Mouse (Mus musculus): ENCODE measurements at regions not wholly inside any gene's neighbourhood (a gene's known extent, or its start where the extent isn't known, plus 50 kb on each side); places are given as distances from the start of the nearest gene placed in this dataset.

DNA sequence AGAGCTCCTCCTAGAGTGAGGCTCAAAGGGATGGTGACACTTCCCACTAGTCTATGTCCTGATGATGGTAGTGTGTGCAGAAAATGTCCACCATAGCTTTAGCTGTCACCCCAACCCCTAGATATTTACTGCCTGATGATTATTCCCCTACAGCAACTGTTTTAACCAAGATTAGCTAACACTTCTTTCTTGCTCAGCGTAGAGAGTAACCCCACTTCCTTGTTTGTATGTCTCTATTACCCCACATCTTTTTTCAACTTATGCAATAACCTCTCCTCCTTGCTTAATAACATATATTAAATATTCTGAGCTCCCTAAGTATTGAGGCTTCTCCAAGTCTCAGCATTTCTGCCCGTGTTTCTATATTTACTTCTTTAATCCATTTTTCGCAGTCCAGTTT, 404.2 kb upstream of the Cntn3 start:
- no peak for DNase-seq
- Histone ChIP-seq H3K36me3 (ENCODE audit: insufficient read depth) (no peaks in the 10 kb centered on the region), H3K9ac (no peak overlapping the region), H3K4me1 (ENCODE audit: insufficient read depth) (no peaks in the 10 kb centered on the region), H3K9me3 (ENCODE audit: low read length) (no peaks in the 10 kb centered on the region), H3K27ac (ENCODE audit: low read depth, low read length) (no peak overlapping the region), H3K4me3 (ENCODE audit: low read depth, low read length) (no peak overlapping the region), H3K27me3 (ENCODE audit: insufficient read depth, low read length) (no peaks in the 10 kb centered on the region), H3K4me2 (ENCODE audit: low read depth) (no peak overlapping the region)
- 96% methylated on average over 3 of the region's 3 CpGs for WGBS
- TF ChIP-seq CTCF (IDR thresholded peaks at IDR 0.05; ENCODE audit: low read depth) = no peak
- ATAC-seq = no peak

DNA sequence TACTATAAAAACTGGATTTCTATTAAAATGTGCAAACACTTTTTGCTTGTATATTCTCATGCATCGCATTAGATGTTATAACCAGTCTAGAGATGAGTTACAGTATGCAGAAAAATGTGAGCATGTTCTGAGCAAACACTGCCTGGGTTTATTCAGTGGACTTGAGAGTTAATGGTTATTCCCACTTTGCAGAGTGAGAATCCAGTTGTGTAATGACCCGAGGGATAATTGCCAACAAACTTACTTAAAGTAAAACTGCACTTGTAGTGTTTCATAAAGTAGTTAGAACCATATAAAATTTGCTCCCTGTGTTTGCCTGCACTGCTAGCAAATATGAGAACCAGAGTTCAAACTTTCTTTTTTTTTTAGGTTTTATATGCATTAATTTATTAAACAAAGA, 450.4 kb upstream of the Cntn3 start:
- Histone ChIP-seq H3K27ac (ENCODE audit: low read depth, low read length) (no peak overlapping the region), H3K27me3 (ENCODE audit: insufficient read depth, low read length) (no peaks in the 10 kb centered on the region), H3K4me2 (ENCODE audit: low read depth) (no peak overlapping the region), H3K9me3 (ENCODE audit: low read length) (no peaks in the 10 kb centered on the region), H3K36me3 (ENCODE audit: insufficient read depth) (no peaks in the 10 kb centered on the region), H3K4me3 (ENCODE audit: low read depth, low read length) (no peak overlapping the region), H3K9ac (no peak overlapping the region), H3K4me1 (ENCODE audit: insufficient read depth) (no peaks in the 10 kb centered on the region)
- ATAC-seq = no peak
- DNase-seq = no peak
- no peak for TF ChIP-seq CTCF (IDR thresholded peaks at IDR 0.05; ENCODE audit: low read depth)
- 80% methylated on average over 2 of the region's 2 CpGs for WGBS

DNA sequence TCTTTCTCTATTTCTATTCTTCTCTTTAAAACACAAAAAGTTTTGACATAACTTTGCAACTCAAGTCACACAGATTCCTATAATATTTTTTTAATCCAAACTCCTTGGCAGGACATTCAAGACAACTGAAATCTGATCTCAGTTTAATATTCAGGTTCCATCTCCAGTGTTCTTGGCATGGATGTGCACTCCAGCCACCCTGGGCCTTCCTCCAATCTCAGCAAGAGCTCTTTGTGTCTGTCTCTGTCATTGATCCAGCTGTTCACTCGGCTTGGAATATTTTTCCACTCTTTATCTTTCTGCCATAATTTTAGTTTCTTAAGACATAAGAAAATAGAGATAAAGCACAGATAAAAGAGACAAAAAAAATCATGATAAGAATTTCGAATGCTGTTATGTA, 451.1 kb upstream of the Cntn3 start:
- 54% methylated on average over 2 of the region's 2 CpGs for WGBS
- no peak for ATAC-seq

DNA sequence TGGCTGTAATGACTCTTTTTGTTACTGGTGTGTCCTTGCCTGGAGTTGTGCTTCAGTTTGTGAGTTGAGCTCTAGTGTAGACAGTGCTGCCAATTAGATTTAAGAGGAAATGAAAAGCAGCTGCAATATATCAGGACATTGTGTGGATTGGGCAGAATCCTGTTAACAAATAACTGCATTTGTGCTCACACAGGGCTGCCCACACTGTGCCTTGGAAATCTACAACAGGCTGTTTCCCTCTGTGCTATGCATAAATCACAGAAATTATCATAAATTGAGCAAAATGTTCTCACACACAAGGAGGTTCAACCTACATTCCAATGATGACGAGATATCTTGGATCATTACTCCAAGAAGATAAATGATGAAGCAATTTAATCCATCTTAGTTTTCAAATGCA, 455.2 kb upstream of the Cntn3 start:
- WGBS = 58% methylated on average over 1 of the region's 1 CpGs
- no peak for TF ChIP-seq CTCF (IDR thresholded peaks at IDR 0.05; ENCODE audit: low read depth)
- Histone ChIP-seq H3K27me3 (ENCODE audit: insufficient read depth, low read length) (no peaks in the 10 kb centered on the region), H3K27ac (ENCODE audit: low read depth, low read length) (no peak overlapping the region), H3K36me3 (ENCODE audit: insufficient read depth) (no peaks in the 10 kb centered on the region), H3K9ac (no peak overlapping the region), H3K4me1 (ENCODE audit: insufficient read depth) (no peaks in the 10 kb centered on the region), H3K4me2 (ENCODE audit: low read depth) (no peak overlapping the region), H3K4me3 (ENCODE audit: low read depth, low read length) (no peak overlapping the region), H3K9me3 (ENCODE audit: low read length) (no peaks in the 10 kb centered on the region)
- no peak for ATAC-seq
- no peak for DNase-seq

More for the DNA sequence above, 451.1 kb upstream of the Cntn3 start:
- no peak overlapping the region for H3K27ac ChIP-seq (ENCODE audit: low read depth, low read length)
- DNase-seq = no peak
- no peak overlapping the region for H3K4me3 ChIP-seq (ENCODE audit: low read depth, low read length)
- no peak overlapping the region for H3K4me2 ChIP-seq (ENCODE audit: low read depth)
- no peaks in the 10 kb centered on the region for H3K9me3 ChIP-seq (ENCODE audit: low read length)
- no peaks in the 10 kb centered on the region for H3K36me3 ChIP-seq (ENCODE audit: insufficient read depth)
- no peaks in the 10 kb centered on the region for H3K4me1 ChIP-seq (ENCODE audit: insufficient read depth)
- no peaks in the 10 kb centered on the region for H3K27me3 ChIP-seq (ENCODE audit: insufficient read depth, low read length)
- H3K9ac ChIP-seq = no peak overlapping the region
- TF ChIP-seq CTCF (IDR thresholded peaks at IDR 0.05; ENCODE audit: low read depth) = no peak

DNA sequence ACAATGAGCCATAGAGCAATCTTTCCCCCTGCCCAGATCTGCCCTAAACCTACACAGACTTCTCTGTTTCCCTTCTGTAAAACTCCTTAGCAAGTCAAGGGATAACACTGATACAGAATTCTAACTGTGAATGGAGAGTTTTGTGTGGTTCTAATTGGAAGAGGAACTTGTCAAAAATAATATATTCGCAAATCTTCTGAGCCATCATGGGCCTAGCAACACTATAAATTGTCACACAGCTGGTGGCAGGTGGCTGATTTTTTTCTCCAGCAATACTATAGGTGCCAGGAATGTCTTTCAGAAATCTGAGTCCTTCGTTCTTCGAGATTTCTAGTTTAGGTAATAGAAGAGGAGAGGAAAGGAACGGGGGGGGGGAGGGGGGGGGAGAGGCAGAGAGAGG, 460.5 kb upstream of the Cntn3 start:
- no peak overlapping the region for H3K27ac ChIP-seq (ENCODE audit: low read depth, low read length)
- H3K4me2 ChIP-seq (ENCODE audit: low read depth) = no peak overlapping the region
- H3K9me3 ChIP-seq (ENCODE audit: low read length) = no peaks in the 10 kb centered on the region
- ATAC-seq (no peak), DNase-seq (no peak)
- WGBS = 36% methylated on average over 3 of the region's 4 CpGs
- H3K9ac ChIP-seq = no peak overlapping the region
- no peaks in the 10 kb centered on the region for H3K27me3 ChIP-seq (ENCODE audit: insufficient read depth, low read length)
- no peaks in the 10 kb centered on the region for H3K36me3 ChIP-seq (ENCODE audit: insufficient read depth)
- no peaks in the 10 kb centered on the region for H3K4me1 ChIP-seq (ENCODE audit: insufficient read depth)
- no peak for TF ChIP-seq CTCF (IDR thresholded peaks at IDR 0.05; ENCODE audit: low read depth)
- no peak overlapping the region for H3K4me3 ChIP-seq (ENCODE audit: low read depth, low read length)

DNA sequence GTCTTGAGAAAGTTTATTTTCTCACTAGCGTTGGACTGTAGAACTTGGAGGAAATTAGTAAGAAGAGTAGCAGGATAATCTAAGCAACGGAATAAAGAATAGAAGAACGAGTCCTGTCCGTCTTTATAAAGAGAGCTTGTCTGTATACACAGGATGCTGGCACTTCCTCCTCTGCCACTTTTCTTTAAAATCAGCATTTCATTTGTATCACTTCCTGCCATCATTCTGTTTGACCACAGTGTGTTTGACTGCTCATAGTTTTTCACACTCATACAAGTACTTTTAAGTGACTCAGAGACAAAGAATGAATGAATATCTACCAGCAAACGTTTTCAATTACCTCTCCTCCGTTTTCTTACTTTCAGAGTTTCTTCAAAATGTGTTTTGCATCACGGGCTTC, 461.0 kb upstream of the Cntn3 start:
- Histone ChIP-seq H3K4me2 (ENCODE audit: low read depth) (no peak overlapping the region), H3K27ac (ENCODE audit: low read depth, low read length) (no peak overlapping the region), H3K4me3 (ENCODE audit: low read depth, low read length) (no peak overlapping the region), H3K4me1 (ENCODE audit: insufficient read depth) (no peaks in the 10 kb centered on the region), H3K9ac (no peak overlapping the region), H3K9me3 (ENCODE audit: low read length) (no peaks in the 10 kb centered on the region), H3K36me3 (ENCODE audit: insufficient read depth) (no peaks in the 10 kb centered on the region), H3K27me3 (ENCODE audit: insufficient read depth, low read length) (no peaks in the 10 kb centered on the region)
- ATAC-seq = no peak
- no peak for TF ChIP-seq CTCF (IDR thresholded peaks at IDR 0.05; ENCODE audit: low read depth)
- WGBS = 21% methylated on average over 7 of the region's 7 CpGs
- DNase-seq = no peak

DNA sequence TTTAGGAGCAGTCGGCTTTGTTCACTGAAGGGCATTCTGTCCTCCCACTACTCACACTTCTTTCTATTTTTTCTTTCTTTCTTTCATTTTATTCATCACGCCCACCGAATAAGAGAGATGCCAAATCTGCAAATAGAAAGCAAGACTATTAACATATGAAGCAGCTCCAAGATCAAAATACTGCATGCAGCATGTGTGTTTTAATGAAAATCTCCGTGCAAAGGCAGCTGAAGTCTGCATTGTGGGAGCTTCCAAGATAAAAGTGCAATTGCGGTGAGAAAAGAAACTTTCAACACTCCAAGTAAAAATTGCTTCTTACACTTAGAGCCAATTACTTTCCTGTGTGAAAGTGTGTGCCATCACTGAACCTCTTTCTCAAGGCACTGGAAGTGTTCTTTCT, 449.8 kb upstream of the Chl1 start:
- H3K36me3 ChIP-seq (ENCODE audit: insufficient read depth) = no peaks in the 10 kb centered on the region
- no peak overlapping the region for H3K27ac ChIP-seq (ENCODE audit: low read depth, low read length)
- H3K9ac ChIP-seq = no peak overlapping the region
- 18% methylated on average over 5 of the region's 5 CpGs for WGBS
- H3K4me2 ChIP-seq (ENCODE audit: low read depth) = no peak overlapping the region
- no peaks in the 10 kb centered on the region for H3K4me1 ChIP-seq (ENCODE audit: insufficient read depth)
- no peaks in the 10 kb centered on the region for H3K9me3 ChIP-seq (ENCODE audit: low read length)
- no peaks in the 10 kb centered on the region for H3K27me3 ChIP-seq (ENCODE audit: insufficient read depth, low read length)
- DNase-seq (peak; percentile 62), ATAC-seq (peak; percentile 68)
- H3K4me3 ChIP-seq (ENCODE audit: low read depth, low read length) = no peak overlapping the region
- no peak for TF ChIP-seq CTCF (IDR thresholded peaks at IDR 0.05; ENCODE audit: low read depth)

DNA sequence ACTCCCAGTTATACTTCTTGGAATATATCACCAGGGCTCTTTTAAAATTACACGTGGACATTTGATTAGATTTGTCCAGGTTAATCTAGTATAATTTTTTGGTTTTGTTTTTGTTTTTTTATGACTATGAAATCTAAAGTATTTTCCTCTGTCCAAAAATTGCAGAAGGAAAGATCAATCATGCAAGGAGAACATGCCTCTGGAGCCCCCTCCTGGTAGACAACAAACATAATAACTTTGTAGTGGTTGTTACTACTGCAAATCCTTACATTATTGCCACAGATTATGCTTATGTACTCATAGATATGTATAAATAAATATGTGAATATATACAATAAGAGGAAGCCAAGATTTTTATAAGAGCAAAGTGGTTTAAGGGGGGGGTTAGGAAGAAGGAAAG, 404.2 kb upstream of the Chl1 start:
- Histone ChIP-seq H3K9ac (no peak overlapping the region), H3K27me3 (ENCODE audit: insufficient read depth, low read length) (no peaks in the 10 kb centered on the region), H3K4me1 (ENCODE audit: insufficient read depth) (no peaks in the 10 kb centered on the region), H3K4me2 (ENCODE audit: low read depth) (no peak overlapping the region), H3K9me3 (ENCODE audit: low read length) (no peaks in the 10 kb centered on the region), H3K4me3 (ENCODE audit: low read depth, low read length) (no peak overlapping the region), H3K27ac (ENCODE audit: low read depth, low read length) (no peak overlapping the region), H3K36me3 (ENCODE audit: insufficient read depth) (no peaks in the 10 kb centered on the region)
- WGBS = 40% methylated on average over 1 of the region's 1 CpGs
- DNase-seq (peak; percentile 27), ATAC-seq (no peak)
- TF ChIP-seq CTCF (IDR thresholded peaks at IDR 0.05; ENCODE audit: low read depth) = peak; percentile 57
